Mouse (Mus musculus) limb, embryonic 12.5 days (tissue): ENCODE measurements around the gene Rnh1. TPM values are rescaled to one million over a fixed set of nuclear protein-coding genes. Genes with fewer than 3 reads are reported as not detected.

Experiments used
- ATAC-seq: fragments of 200-750 bp; cut with Nextera tagmentation; 2 replicates; pipeline ENCODE4 v1.8.0; 2017; ENCODE audit warnings: low read depth, moderate TSS enrichment; ENCODE audit not compliant: insufficient number of reproducible peaks, insufficient read depth, low FRiP score, low TSS enrichment
- H3K27ac ChIP-seq: fragments of 300-500 bp; sonication (generic); 2 replicates; pipeline ENCODE4 v1.5.1; 2016; ENCODE audit warnings: mild to moderate bottlenecking, moderate library complexity
- H3K27me3 ChIP-seq: fragments of 300-500 bp; sonication (generic); 2 replicates; pipeline ENCODE4 v1.6.1; 2016; ENCODE audit warnings: mild to moderate bottlenecking, moderate library complexity
- H3K36me3 ChIP-seq: fragments of 300-500 bp; sonication (generic); 2 replicates; pipeline ENCODE4 v1.6.1; 2016; ENCODE audit warnings: mild to moderate bottlenecking, moderate library complexity
- H3K4me1 ChIP-seq: fragments of 300-500 bp; sonication (generic); replicated peaks from 2 replicates; pipeline ENCODE4 v1.6.1; 2016
- H3K4me2 ChIP-seq: fragments of 300-500 bp; sonication (generic); 2 replicates; pipeline ENCODE4 v1.6.1; 2016; ENCODE audit warnings: mild to moderate bottlenecking, moderate library complexity
- H3K4me3 ChIP-seq: fragments of 300-500 bp; sonication (generic); replicated peaks from 2 replicates; pipeline ENCODE4 v1.5.1; 2016; ENCODE audit warnings: mild to moderate bottlenecking
- H3K9ac ChIP-seq: fragments of 300-500 bp; sonication (generic); replicated peaks from 2 replicates; pipeline ENCODE4 v1.6.1; 2016; ENCODE audit warnings: mild to moderate bottlenecking, moderate library complexity
- H3K9me3 ChIP-seq: fragments of 300-500 bp; sonication (generic); 2 replicates; pipeline ENCODE4 v1.6.1; 2016; ENCODE audit warnings: mild to moderate bottlenecking, moderate library complexity
- WGBS: fragments of 180-500 bp; shearing (Covaris S2); methylation state at CpG from one replicate; pipeline ENCODE4 v1.1.7; 2016; 5-methylcytosine and 5-hydroxymethylcytosine counted together
- polyA plus RNA-seq: library from polyadenylated mRNA; unstranded; fragments of >200 nt; fragmentation: Nextera tagmentation; extraction: Ambion mirVana; gene quantifications from 2 replicates; pipeline ENCODE4 v1.2.1, GENCODE M21; 2016

Rnh1 gene
- polyA plus RNA-seq, 1 experiment from 2014 or later = 91.5 TPM

DNA sequence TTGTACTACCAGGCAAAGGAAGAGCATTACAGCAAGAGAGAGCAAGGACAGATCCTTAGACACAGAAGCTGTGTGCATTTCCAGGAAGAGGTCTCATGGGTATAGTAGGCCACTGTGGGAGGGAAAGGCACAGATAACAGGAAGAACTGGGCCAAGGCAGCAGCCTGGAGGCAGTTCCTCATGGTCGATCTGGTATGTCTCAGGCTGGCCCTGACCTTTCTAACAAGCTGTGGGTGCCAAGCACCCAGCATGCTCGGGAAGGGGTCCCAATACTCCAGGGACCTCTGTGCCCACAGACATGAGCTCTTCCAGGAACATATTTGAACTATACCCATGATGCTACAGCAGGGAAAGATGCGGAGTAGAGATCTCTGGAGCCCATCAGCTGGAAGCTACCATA, 31.9 kb upstream of the Rnh1 start:
- ATAC-seq = no peak
- H3K9ac ChIP-seq = no peak overlapping the region
- 67% methylated on average over 3 of the region's 3 CpGs for WGBS

DNA sequence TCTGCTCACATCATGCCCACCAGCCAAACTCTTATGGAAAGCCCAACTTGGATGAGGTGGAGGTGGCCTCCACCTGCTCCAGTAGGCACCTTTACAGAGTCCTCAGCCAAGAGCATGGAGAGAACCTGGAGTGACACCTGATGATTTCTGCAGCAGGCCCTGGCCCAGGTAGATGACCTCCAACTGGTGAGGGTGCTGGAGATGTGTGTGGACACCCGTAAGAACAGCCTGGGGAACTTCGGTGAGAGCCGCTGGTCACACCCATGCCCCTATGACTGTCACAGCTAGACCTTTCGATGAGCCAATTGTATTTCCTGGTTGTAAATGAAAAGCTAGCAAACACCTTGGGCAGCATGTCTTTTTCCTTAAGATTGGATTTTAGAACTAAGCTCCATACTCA, 25.5 kb upstream of the Rnh1 start:
- Histone ChIP-seq H3K4me3 (no peak overlapping the region), H3K9me3 (no peaks in the 10 kb centered on the region), H3K27me3 (no peaks in the 10 kb centered on the region), H3K9ac (no peak overlapping the region), H3K36me3 (peaks cover 24% of the 10 kb centered on the region; the same call in 1 of the 2 replicates), H3K4me2 (no peak overlapping the region), H3K27ac (no peak overlapping the region), H3K4me1 (peaks cover 8% of the 10 kb centered on the region)
- no peak for ATAC-seq
- WGBS = 91% methylated on average over 4 of the region's 4 CpGs

More for the DNA sequence above, 31.9 kb upstream of the Rnh1 start:
- no peak overlapping the region for H3K4me3 ChIP-seq
- H3K27me3 ChIP-seq = no peaks in the 10 kb centered on the region
- peaks cover 11% of the 10 kb centered on the region; the same call in 1 of the 2 replicates for H3K36me3 ChIP-seq
- H3K4me2 ChIP-seq = no peak overlapping the region
- no peaks in the 10 kb centered on the region for H3K9me3 ChIP-seq
- no peaks in the 10 kb centered on the region for H3K4me1 ChIP-seq
- no peak overlapping the region for H3K27ac ChIP-seq

DNA sequence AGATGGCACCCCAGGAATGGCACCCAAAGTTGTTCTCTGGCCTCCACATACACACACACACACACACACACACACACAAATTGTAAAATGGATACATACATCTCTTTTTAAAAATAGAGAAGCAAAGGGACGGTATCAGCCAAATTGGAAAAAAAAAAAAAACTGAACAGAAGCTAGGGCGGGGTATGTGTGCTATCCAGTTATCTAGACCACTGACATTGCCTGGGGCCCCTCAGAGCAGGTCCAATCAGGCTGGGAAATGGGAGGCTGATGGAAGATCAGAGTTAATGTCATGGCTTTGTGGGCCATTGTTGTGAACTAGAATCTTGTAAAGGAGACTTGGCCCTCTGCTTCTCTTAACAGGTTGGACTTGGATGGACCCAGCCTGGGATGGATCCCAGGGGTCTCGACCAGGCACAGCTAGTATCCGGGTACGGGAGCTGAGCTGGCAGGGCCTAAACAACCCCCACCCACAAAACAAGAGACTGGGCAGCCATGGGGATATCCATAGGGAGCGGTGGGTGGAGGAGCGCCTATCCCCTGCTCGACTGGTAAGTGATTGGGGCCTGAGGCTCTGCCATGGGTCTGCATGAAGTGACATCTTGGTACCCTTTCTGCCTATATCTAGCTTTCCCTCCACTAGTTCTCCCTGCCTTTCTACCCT, 24.1 kb upstream of the Rnh1 start:
- Histone ChIP-seq H3K4me2 (no peak overlapping the region), H3K4me1 (peaks cover 20% of the 10 kb centered on the region), H3K9ac (no peak overlapping the region), H3K27me3 (no peaks in the 10 kb centered on the region), H3K9me3 (no peaks in the 10 kb centered on the region), H3K36me3 (peaks cover 30% of the 10 kb centered on the region), H3K4me3 (no peak overlapping the region), H3K27ac (no peak overlapping the region)
- ATAC-seq = no peak
- 91% methylated on average over 8 of the region's 8 CpGs for WGBS

DNA sequence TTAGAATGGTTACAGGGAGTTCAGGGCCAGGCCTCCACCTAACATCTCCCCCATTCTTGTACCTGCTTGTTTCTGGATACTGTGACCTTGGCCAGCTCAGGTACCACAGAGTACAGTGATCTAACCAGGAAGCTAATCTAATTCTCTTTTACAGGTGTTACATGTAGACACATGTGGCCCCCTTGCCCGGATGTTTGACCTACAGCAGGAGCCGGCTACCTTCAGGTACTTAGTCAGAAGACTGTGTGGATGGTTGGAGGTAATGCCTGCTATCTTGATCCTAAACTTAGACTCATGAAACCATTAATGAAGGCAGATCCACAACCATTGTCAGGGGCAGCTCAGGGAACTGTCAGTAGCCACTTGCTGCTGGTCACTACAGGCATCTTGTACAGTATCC, 23.1 kb upstream of the Rnh1 start:
- Histone ChIP-seq H3K4me3 (peak overlapping the region; percentile 92; the same call in 1 of the 2 replicates), H3K4me2 (peak overlapping the region; percentile 97), H3K36me3 (peaks cover 40% of the 10 kb centered on the region), H3K9ac (no peak overlapping the region), H3K9me3 (no peaks in the 10 kb centered on the region), H3K4me1 (peaks cover 20% of the 10 kb centered on the region), H3K27ac (no peak overlapping the region), H3K27me3 (no peaks in the 10 kb centered on the region)
- ATAC-seq = no peak
- WGBS = 93% methylated on average over 2 of the region's 2 CpGs

DNA sequence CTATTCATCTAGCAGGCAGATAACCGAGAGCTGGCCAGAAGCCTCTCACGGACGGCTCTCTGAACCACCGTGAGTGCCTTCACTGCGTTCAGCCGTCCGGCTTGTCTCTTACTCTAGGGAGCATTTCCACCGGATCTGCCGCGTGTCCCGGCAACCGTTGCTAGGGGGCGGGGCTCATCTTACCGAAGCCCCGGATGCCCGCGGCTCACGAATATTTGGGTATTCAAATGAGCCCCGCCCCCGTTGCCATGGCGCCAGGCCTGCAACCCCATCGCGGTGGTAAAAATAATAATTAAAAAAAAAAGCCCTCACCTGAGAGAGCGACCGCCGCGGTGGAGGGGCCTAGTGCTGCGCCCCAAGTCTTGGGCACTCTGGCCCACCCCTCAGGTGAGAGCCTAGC, 22.2 kb upstream of the Rnh1 start:
- Histone ChIP-seq H3K9ac (peak overlapping the region; percentile 57), H3K4me3 (peak overlapping the region; percentile 92), H3K9me3 (no peaks in the 10 kb centered on the region), H3K4me2 (peak overlapping the region; percentile 97), H3K4me1 (peaks cover 20% of the 10 kb centered on the region), H3K27me3 (no peaks in the 10 kb centered on the region), H3K36me3 (peaks cover 46% of the 10 kb centered on the region), H3K27ac (peak overlapping the region; percentile 85)
- ATAC-seq = 0 out of 2 replicates have a peak, but pooled peaks have one; percentile 9
- under 1% methylated on average over 28 of the region's 28 CpGs for WGBS

DNA sequence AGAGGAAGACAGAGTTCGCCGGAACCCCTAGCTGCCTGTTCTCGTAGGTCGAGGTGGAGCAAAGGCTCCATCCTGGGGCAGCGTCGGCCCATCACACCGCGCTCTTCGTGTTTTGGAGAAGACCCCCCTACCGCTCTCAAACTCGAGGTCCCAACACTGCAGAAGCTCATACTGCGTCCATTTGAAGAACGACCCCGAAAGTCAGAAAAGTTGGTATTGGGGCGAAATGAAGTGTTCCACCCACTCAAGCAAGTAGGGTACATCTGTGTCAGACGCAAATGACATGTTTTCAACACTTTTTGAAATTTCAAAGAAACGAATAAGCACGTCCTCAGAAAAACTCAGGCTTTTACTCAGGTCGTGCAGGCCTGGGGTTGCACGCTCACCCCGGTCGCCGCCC, 21.8 kb upstream of the Rnh1 start:
- peaks cover 20% of the 10 kb centered on the region for H3K4me1 ChIP-seq
- peak overlapping the region; percentile 92 for H3K4me3 ChIP-seq
- peak overlapping the region; percentile 57 for H3K9ac ChIP-seq
- H3K9me3 ChIP-seq = no peaks in the 10 kb centered on the region
- no peak for ATAC-seq
- H3K4me2 ChIP-seq = peak overlapping the region; percentile 97
- H3K27ac ChIP-seq = peak overlapping the region; percentile 77
- no peaks in the 10 kb centered on the region for H3K27me3 ChIP-seq
- WGBS = under 1% methylated on average over 23 of the region's 23 CpGs
- H3K36me3 ChIP-seq = peaks cover 46% of the 10 kb centered on the region

DNA sequence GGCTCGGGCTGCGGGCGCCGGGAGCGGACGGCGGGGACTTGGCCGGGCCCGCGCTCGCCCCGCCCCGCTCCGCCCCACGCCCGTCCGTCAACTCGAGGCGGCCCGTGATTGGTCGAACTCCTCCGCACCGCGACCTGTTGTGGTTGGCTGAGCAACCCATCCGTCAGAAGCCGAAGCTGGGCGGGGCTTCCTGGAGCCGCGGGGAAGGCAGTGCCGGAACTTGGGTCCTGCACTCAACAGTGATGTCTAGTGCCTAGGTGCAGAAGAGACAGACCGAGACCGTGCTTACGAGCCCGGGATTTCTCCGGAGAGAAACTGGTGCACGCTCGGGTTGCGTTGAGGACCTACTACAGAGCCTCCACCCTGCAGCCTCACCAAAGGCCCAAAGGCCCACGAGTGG, 21.3 kb upstream of the Rnh1 start, which contains the start of the genes Hras and Lrrc56:
Gene Hras (minus strand): TSS at position 58 of the 400 bp plus-strand sequence.
Gene Lrrc56 (plus strand): TSS at position 210 of the 400 bp plus-strand sequence.
- Histone ChIP-seq H3K4me2 (peak within 1 kb of the TSS; percentile 97), H3K36me3 (peaks cover 48% of the 10 kb centered on the region), H3K4me1 (peaks cover 20% of the 10 kb centered on the region), H3K27ac (peak within 1 kb of the TSS; percentile 85), H3K4me3 (peak within 1 kb of the TSS; percentile 92), H3K9ac (peak within 1 kb of the TSS; percentile 93), H3K9me3 (no peaks in the 10 kb centered on the region), H3K27me3 (no peaks in the 10 kb centered on the region)
- under 1% methylated on average over 37 of the region's 39 CpGs for WGBS
- ATAC-seq = peak; percentile 90

DNA sequence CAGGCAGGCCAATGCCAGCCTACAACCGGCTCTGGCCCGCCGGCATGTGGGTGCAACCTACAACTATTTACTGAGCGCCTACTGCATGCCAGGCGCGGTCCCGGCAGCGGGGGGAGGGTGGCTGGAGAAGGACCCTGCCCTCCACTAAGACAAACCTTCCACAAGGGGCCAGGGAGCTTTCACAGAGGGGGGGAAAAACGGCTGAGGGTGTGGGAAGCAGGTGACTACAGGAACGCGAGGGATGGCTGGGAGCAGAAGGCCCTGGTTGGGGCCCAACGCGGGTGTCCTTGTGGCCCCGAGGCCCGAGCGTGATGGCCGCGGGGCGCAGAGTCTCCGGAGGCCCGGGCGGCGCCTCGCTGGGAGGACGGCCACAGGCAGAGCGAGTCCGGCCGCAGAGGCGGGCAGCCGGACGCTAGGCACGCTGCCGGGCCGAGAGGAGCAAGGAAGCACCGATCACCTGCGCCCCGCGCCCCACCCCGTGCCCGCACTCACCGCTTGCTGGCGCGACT, 20.7 kb upstream of the Rnh1 start:
- H3K4me3 ChIP-seq = peak overlapping the region; percentile 92
- peak; percentile 40 for ATAC-seq
- H3K27ac ChIP-seq = peak overlapping the region; percentile 84
- peaks cover 20% of the 10 kb centered on the region for H3K4me1 ChIP-seq
- H3K27me3 ChIP-seq = no peaks in the 10 kb centered on the region
- peaks cover 50% of the 10 kb centered on the region for H3K36me3 ChIP-seq
- H3K9me3 ChIP-seq = no peaks in the 10 kb centered on the region
- WGBS = under 1% methylated on average over 36 of the region's 43 CpGs
- H3K9ac ChIP-seq = peak overlapping the region; percentile 93
- peak overlapping the region; percentile 94 for H3K4me2 ChIP-seq

DNA sequence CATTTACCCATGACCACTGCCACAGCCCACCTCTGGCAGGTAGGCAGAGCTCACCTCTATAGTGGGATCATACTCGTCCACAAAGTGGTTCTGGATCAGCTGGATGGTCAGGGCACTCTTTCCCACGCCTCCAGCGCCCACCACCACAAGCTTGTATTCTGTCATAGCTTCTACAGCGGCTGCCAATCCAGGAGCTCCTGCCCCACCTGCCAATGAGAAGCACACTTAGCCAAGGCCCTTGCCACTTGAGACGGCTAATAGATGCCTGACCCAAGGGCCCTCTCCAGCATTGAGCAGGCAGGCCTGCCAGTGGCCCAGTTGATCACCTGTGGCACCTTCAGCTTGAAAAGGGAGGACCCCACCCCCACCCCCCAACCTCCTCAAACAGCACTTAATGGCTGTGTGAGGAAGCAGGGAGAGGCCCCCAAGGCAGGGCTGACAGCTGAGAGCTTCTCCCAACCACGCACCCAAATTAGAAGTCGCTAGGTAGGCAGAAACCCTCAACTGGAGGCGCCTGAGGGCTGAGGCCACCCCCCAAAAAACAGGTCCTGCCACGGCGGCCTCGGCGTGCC, 20.2 kb upstream of the Rnh1 start:
- no peaks in the 10 kb centered on the region for H3K9me3 ChIP-seq
- peaks cover 47% of the 10 kb centered on the region for H3K36me3 ChIP-seq
- H3K4me1 ChIP-seq = peaks cover 20% of the 10 kb centered on the region
- H3K27ac ChIP-seq = peak overlapping the region; percentile 84
- 31% methylated on average over 12 of the region's 12 CpGs for WGBS
- ATAC-seq = no peak
- peak overlapping the region; percentile 94 for H3K4me2 ChIP-seq
- peak overlapping the region; percentile 92 for H3K4me3 ChIP-seq
- H3K27me3 ChIP-seq = no peaks in the 10 kb centered on the region
- peak overlapping the region; percentile 93 for H3K9ac ChIP-seq

DNA sequence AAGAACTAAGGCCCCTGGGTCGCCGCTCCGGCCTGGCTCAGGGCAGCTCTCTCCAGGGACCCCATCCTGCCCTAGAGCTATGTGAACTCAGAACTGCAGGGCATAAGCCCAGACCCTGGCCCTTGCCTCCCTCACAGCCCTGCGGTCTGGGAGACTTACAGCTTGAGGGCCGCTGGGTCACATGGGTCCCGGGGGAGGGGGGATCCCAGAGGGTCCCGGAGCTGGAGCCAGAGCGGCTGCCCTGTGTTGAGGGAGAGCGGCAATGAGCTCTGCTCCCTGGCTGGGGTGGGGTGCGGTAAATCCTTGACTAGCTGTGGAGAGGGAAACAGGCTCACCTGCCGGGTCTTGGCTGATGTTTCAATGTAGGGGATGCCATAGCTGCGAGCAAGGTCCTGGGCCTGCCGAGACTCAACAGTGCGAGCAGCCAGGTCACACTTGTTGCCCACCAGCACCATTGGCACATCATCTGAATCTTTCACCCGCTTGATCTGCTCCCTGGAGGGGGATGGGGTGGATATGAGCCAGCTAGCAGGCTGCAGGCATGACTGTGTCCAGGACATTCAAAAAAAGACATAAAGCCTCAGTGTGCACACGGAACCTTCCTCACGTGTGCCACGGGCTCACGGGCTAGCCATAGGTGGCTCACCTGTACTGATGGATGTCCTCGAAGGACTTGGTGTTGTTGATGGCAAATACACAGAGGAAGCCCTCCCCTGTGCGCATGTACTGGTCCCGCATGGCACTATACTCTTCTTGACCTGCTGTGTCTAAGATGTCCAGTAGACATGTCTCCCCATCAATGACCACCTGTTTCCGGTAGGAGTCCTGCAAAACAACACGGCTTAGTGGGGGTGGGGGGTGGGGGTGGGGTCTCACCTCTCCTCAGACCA, 19.4 kb upstream of the Rnh1 start:
- Histone ChIP-seq H3K27me3 (no peaks in the 10 kb centered on the region), H3K9me3 (no peaks in the 10 kb centered on the region)

DNA sequence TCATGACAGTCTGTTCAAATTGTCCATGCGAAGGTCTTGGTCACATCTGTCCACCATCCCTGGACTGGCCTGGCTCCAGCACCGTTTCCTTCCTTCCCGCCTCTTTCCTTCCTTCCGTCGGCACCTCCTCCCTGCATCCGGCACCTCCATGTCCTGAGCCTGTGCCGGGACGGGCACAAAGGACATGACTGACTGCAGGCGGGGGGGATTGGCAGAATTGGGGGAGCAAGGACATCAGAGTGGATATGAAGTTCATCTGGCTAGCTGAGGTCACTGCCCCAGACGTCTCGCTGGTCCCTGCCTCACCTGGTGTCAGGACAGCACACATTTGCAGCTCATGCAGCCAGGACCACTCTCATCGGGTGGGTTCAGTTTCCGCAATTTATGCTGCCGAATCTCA, 18.4 kb upstream of the Rnh1 start:
- H3K27ac ChIP-seq = no peak overlapping the region
- H3K9ac ChIP-seq = no peak overlapping the region
- no peaks in the 10 kb centered on the region for H3K9me3 ChIP-seq
- H3K27me3 ChIP-seq = no peaks in the 10 kb centered on the region
- no peak for ATAC-seq
- H3K4me3 ChIP-seq = no peak overlapping the region
- WGBS = 93% methylated on average over 14 of the region's 14 CpGs
- peaks cover 20% of the 10 kb centered on the region for H3K4me1 ChIP-seq
- no peak overlapping the region for H3K4me2 ChIP-seq
- H3K36me3 ChIP-seq = peaks cover 36% of the 10 kb centered on the region

More for the DNA sequence above, 19.4 kb upstream of the Rnh1 start:
- peaks cover 40% of the 10 kb centered on the region for H3K36me3 ChIP-seq
- no peak overlapping the region for H3K27ac ChIP-seq
- H3K9ac ChIP-seq = peak overlapping the region; percentile 93; the same call in 1 of the 2 replicates
- H3K4me2 ChIP-seq = peak overlapping the region; percentile 94
- no peak for ATAC-seq
- H3K4me3 ChIP-seq = peak overlapping the region; percentile 92
- 90% methylated on average over 24 of the region's 24 CpGs for WGBS
- H3K4me1 ChIP-seq = peaks cover 20% of the 10 kb centered on the region
